Mouse (Mus musculus) B cell, adult (primary cell): ENCODE results near the gene Lix1. TPM values are rescaled to one million over a fixed set of nuclear protein-coding genes. Genes with fewer than 3 reads are reported as not detected.

Experiments used
- total RNA-seq: library from RNA; stranded (reverse); gene quantifications from 4 replicates; pipeline ENCODE4 v1.2.4, GENCODE M21; 2023; ENCODE audit not compliant: inconsistent age

Gene Lix1
- total RNA-seq, result 0.29 TPM in 1 of 4 replicates, not detected in the others

DNA sequence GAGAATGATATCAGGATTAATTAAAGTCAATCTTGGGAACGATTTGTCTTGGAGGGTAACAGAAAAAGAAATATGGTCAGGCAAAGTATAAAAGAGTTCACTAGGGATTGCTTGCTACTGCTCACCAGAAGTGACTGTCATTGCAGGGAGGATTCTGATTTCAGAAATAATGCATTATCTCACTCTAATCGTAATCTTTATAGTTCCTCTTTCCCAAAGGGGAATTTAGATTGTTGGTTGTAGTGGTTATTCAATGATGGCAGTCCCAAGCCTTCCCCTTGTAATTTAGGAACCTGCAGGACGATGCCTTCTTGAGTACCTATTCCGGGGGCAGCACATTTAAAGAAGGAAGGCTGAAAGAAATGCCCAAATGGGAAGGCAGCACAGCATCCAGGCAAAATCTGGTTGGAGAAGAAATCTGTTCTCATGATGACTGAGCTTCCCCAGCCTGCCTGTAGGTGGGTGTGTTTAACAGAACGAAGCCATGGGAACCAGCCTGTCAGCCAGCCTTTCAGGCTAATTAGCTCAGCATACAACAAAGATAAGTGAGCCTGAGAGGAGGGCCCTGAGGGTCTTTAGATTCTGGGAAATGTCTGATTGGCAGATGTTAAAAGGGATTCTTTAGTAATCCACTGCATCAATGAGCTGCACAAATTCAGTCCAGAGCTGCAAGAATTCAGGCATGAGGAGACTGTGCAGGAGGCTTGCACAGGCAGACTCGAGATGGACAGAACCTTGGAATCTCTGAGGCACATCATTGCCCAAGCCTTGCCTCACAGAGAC is at the start of gene Lix1:
Lix1 (plus strand) TSS at position 451 of the 783 bp plus-strand sequence.

DNA sequence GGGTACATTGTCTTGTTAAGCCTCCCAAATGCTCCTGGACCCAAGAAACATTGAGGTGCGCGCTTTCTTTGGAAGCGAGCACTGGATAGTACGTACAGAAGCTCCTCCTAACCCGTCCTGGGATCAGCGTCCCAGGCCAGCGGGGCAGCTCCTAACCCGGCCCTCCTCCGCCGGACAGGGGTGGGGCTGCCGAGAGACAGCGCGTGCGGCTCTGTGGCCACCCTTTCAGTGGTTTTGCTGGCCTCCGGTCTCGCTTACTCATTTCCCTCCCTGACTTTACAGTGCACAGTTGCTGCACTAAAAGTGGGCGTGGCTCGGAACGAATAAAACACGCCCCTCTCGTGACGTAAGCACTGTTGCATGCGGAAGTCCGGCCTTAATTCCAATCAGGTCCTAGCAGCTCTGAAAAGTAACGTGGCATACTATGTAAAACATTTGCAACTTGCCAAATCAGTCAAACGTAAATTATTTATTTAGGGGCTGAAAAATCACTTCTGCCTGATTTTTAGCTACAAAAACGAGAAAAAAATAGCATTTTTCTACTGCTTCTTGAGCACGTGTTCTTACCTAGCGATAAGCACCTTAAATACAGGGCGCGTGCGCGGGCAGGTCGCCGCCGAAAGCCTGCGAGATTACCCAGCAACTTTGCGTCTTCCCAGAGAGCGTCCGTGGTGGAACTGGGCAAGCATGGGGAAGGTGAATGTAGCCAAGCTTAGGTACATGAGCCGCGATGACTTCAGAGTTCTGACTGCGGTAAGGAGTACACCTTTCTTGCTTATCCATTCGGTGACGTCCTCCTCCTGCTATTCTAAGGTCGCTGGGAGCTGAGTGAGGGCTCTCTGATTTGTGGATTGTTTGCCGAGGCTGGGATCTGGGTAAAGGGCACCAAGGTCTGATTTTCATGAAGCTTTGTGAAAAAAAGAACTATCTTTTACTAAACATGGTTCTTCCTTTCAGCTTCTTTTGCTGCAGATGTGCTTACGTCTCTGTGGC is 28.3 kb upstream of the Lix1 start, which contains the start of gene Riok2:
Riok2 (plus strand) TSS at position 392 of the 993 bp plus-strand sequence.

Other genes with a start within 250 kb of the Lix1 start
- 18.0 to 25.2 TPM (median 19.0 TPM) in 4 replicates for gene Riok2, start 28.4 kb upstream of the Lix1 start, total RNA-seq
- 139 to 168 TPM (median 155 TPM) in 4 replicates for gene Lnpep, start 222.4 kb downstream of the Lix1 start, total RNA-seq